Mouse (Mus musculus): Measurements from ENCODE around the gene Cfap77. TPM values are rescaled to one million over a fixed set of nuclear protein-coding genes. Genes with fewer than 3 reads are reported as not detected.

Gene Cfap77
- polyA plus RNA-seq, 2 experiments, result 0.29 to 0.88 TPM

DNA sequence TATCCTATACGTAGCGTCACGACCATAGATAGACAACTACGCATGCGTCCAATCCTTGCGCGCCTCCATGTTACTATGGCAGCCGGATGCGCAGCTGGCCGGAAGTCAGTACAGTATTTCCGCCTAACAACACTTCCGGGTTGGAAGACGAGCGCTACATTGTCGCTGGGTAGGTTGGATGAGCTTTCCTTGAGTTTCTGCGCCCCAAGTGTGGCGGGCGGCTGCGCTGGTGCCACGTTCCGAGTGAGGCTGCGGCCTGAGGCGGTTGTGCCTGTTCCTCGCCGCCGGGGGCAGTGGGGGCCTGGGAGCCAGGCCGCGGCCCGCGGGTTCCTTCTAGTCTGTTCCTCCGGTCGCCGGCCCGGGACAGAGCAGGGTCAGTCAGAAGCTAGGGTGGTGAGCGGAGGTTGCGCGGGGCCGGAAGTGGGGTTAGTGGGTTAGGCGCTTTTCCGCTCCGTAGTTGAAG is 5.3 kb upstream of the Cfap77 start, which contains the start of gene Ttf1:
TSS of gene Ttf1 (plus strand) at position 128 of the 463 bp plus-strand sequence.
- peak within 1 kb of the TSS; percentile 86 for H3K27ac ChIP-seq (replicated peaks; ENCODE audit: low read depth, low read length)
- DNase-seq (ENCODE audit: low spot score) (peak; percentile 96), ATAC-seq (ENCODE audit: low FRiP score, low read depth) (peak; percentile 96)
- H3K36me3 ChIP-seq (ENCODE audit: control insufficient read depth, insufficient read depth, low read length), result peaks cover 2% of the 10 kb centered on the region; the same call in 1 of the 2 replicates
- WGBS, result under 1% methylated on average over 41 of the region's 41 CpGs
- H3K9me3 ChIP-seq (ENCODE audit: control insufficient read depth, low read length), result no peaks in the 10 kb centered on the region
- H3K4me3 ChIP-seq (replicated peaks; ENCODE audit: low read length), result peak within 1 kb of the TSS; percentile 85
- peaks cover 7% of the 10 kb centered on the region for H3K4me1 ChIP-seq (ENCODE audit: control insufficient read depth, insufficient read depth, low read length)
- H3K4me2 ChIP-seq (replicated peaks; ENCODE audit: low read depth, low read length, severe bottlenecking), result peak within 1 kb of the TSS; percentile 71
- H3K27me3 ChIP-seq (ENCODE audit: control insufficient read depth, insufficient read depth, low read length), result no peaks in the 10 kb centered on the region
- peak within 1 kb of the TSS; percentile 77 for H3K9ac ChIP-seq (ENCODE audit: low read depth, low read length, severe bottlenecking)
- TF ChIP-seq POLR2A (IDR thresholded peaks at IDR 0.05; ENCODE audit: borderline replicate concordance, extremely low read depth, insufficient read depth, insufficient read length), result peak; percentile 72; the same call in 1 of the 2 replicates

DNA sequence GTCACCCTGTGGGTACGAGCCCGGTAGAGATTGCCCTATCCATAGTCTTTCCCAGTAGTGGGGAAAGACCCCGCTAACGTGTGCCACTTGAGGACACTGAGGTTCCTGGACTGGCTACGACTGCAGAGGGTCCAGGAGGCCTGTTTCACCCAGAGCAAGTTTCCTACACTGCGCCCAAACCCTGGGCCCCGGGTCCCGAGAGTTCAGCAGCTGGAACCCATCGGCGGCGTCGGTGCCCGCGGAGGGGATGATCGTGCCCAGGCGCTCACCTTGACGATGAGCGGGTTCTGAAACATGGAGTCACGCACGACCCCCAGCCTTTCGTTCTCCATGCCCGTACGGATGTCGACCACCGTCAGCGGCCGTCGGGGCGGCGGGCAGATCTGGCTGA is 326 bp downstream of the Cfap77 start:
- no peak for DNase-seq (ENCODE audit: low spot score)

DNA sequence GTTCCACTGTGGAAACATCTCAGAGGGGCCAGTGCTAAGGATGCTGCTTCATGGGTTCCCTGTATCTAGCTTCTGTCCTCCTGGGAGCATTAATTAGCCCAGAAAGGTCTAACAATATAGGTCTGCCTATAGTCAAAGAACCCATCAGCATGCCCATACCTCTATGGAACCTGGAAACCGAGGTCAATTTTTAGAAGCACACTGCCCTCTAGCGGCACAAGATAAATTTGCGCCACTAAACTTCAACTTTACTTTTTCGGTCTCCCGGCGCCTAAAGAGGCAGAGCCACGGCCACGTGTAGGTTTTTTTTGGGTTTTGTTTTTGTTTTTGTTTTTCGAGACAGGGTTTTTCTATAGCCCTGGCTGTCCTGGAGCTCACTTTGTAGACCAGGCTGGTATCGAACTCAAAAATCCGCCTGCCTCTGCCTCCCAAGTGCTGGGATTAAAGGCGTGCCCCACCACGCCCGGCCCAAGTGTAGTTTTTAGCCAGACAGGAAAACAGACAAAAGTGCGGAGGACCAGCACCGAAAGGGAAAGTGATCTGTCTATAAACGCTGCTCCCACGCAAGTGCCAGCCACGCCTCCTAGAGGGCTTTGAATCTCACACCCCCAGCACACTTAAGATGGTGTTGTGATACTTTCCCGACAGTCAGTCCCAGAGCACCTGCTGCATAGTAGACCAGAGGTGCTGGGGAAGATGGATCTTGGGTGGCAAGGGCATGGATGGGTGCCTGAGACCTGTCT is 893 bp downstream of the Cfap77 start:
- Histone ChIP-seq H3K4me2 (replicated peaks; ENCODE audit: low read depth, low read length, severe bottlenecking) (peak overlapping the region; percentile 83), H3K27me3 (ENCODE audit: control insufficient read depth, insufficient read depth, low read length) (peaks cover 10% of the 10 kb centered on the region), H3K27ac (replicated peaks; ENCODE audit: low read depth, low read length) (no peak overlapping the region), H3K4me3 (replicated peaks; ENCODE audit: low read length) (peak overlapping the region; percentile 48), H3K36me3 (ENCODE audit: control insufficient read depth, insufficient read depth, low read length) (no peaks in the 10 kb centered on the region), H3K4me1 (ENCODE audit: control insufficient read depth, insufficient read depth, low read length) (0 out of 2 replicates have a peak, but pooled peaks cover 5% of the 10 kb centered on the region), H3K9me3 (ENCODE audit: control insufficient read depth, low read length) (no peaks in the 10 kb centered on the region), H3K9ac (ENCODE audit: low read depth, low read length, severe bottlenecking) (no peak overlapping the region)
- peak; percentile 49 for DNase-seq (ENCODE audit: low spot score)
- WGBS, result 4% methylated on average over 20 of the region's 20 CpGs
- ATAC-seq (ENCODE audit: low FRiP score, low read depth), result no peak
- no peak for TF ChIP-seq POLR2A (IDR thresholded peaks at IDR 0.05; ENCODE audit: borderline replicate concordance, extremely low read depth, insufficient read depth, insufficient read length)

More for the DNA sequence above, 326 bp downstream of the Cfap77 start:
- Histone ChIP-seq H3K36me3 (ENCODE audit: control insufficient read depth, insufficient read depth, low read length) (no peaks in the 10 kb centered on the region), H3K4me1 (ENCODE audit: control insufficient read depth, insufficient read depth, low read length) (0 out of 2 replicates have a peak, but pooled peaks cover 5% of the 10 kb centered on the region), H3K9ac (ENCODE audit: low read depth, low read length, severe bottlenecking) (peak overlapping the region; percentile 67), H3K4me3 (replicated peaks; ENCODE audit: low read length) (peak overlapping the region; percentile 48), H3K27me3 (ENCODE audit: control insufficient read depth, insufficient read depth, low read length) (peaks cover 10% of the 10 kb centered on the region), H3K4me2 (replicated peaks; ENCODE audit: low read depth, low read length, severe bottlenecking) (peak overlapping the region; percentile 83), H3K27ac (replicated peaks; ENCODE audit: low read depth, low read length) (no peak overlapping the region), H3K9me3 (ENCODE audit: control insufficient read depth, low read length) (no peaks in the 10 kb centered on the region)
- WGBS, result 2% methylated on average over 27 of the region's 30 CpGs
- ATAC-seq (ENCODE audit: low FRiP score, low read depth), result no peak
- no peak for TF ChIP-seq POLR2A (IDR thresholded peaks at IDR 0.05; ENCODE audit: borderline replicate concordance, extremely low read depth, insufficient read depth, insufficient read length)

DNA sequence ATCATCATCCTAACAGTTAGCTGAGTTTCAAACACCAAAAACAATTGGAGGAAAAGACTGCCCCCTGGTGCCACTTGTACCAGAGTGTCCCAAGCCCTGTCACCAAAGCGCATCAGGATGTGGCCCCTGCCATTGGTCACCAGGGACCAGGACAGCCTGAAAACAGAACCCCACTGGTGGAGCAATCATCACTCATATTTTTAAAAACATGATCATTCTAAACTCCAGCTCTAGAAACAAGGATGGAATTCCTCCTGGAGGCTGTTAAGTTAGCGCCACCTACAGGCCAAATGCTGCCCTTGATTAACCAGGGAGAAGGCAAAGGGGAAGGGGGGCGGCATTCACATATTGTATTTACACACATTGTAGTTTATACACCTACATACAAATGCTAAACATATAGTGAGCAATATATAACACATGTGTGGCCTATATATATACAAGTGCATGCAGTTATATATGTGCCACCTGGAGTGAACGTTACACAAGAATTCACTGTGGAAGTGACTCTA is 1.9 kb downstream of the Cfap77 start:
- Histone ChIP-seq H3K4me3 (replicated peaks; ENCODE audit: low read length) (no peak overlapping the region), H3K9ac (ENCODE audit: low read depth, low read length, severe bottlenecking) (no peak overlapping the region), H3K4me1 (ENCODE audit: control insufficient read depth, insufficient read depth, low read length) (0 out of 2 replicates have a peak, but pooled peaks cover 5% of the 10 kb centered on the region), H3K9me3 (ENCODE audit: control insufficient read depth, low read length) (no peaks in the 10 kb centered on the region), H3K27ac (replicated peaks; ENCODE audit: low read depth, low read length) (no peak overlapping the region), H3K36me3 (ENCODE audit: control insufficient read depth, insufficient read depth, low read length) (no peaks in the 10 kb centered on the region), H3K27me3 (ENCODE audit: control insufficient read depth, insufficient read depth, low read length) (peaks cover 14% of the 10 kb centered on the region), H3K4me2 (replicated peaks; ENCODE audit: low read depth, low read length, severe bottlenecking) (no peak overlapping the region)
- DNase-seq (ENCODE audit: low spot score), result peak; percentile 61
- TF ChIP-seq POLR2A (IDR thresholded peaks at IDR 0.05; ENCODE audit: borderline replicate concordance, extremely low read depth, insufficient read depth, insufficient read length), result no peak
- 28% methylated on average over 4 of the region's 4 CpGs for WGBS
- peak; percentile 14; the same call in 1 of the 2 replicates for ATAC-seq (ENCODE audit: low FRiP score, low read depth)

DNA sequence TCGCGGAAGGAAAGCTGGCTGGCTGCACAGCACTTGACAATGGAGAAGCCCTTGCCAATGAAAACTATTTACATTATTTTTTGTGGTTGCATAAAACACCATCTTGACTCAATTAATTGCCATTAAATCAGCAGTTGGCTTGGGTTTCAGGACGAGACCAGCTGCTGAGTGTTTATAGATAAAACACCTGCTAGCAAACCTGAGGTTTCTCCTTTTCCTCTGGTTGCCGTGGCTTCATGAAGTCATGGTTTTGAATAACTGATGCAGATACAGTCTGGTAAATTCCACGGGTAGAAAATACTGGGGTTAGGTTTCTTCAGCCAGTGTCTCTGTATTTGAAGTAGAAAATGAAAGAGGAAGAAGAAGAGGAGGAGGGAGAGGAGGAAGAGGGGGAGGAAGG is 2.9 kb downstream of the Cfap77 start:
- Histone ChIP-seq H3K9ac (ENCODE audit: low read depth, low read length, severe bottlenecking) (0 out of 2 replicates have a peak overlapping the region, but pooled peaks have one; percentile 4), H3K4me3 (replicated peaks; ENCODE audit: low read length) (no peak overlapping the region), H3K9me3 (ENCODE audit: control insufficient read depth, low read length) (no peaks in the 10 kb centered on the region), H3K36me3 (ENCODE audit: control insufficient read depth, insufficient read depth, low read length) (no peaks in the 10 kb centered on the region), H3K27ac (replicated peaks; ENCODE audit: low read depth, low read length) (no peak overlapping the region), H3K4me1 (ENCODE audit: control insufficient read depth, insufficient read depth, low read length) (0 out of 2 replicates have a peak, but pooled peaks cover 5% of the 10 kb centered on the region), H3K27me3 (ENCODE audit: control insufficient read depth, insufficient read depth, low read length) (peaks cover 14% of the 10 kb centered on the region), H3K4me2 (replicated peaks; ENCODE audit: low read depth, low read length, severe bottlenecking) (no peak overlapping the region)
- no peak for TF ChIP-seq POLR2A (IDR thresholded peaks at IDR 0.05; ENCODE audit: borderline replicate concordance, extremely low read depth, insufficient read depth, insufficient read length)
- no peak for DNase-seq (ENCODE audit: low spot score)
- ATAC-seq (ENCODE audit: low FRiP score, low read depth), result no peak
- 29% methylated on average over 5 of the region's 5 CpGs for WGBS
